Mouse (Mus musculus): ENCODE measurements around the gene Lamc3. TPM values are rescaled to one million over a fixed set of nuclear protein-coding genes. Genes with fewer than 3 reads are reported as not detected.

Lamc3 gene
- total RNA-seq, 2 experiments from 2014 or later = 0.64 to 0.68 TPM

DNA sequence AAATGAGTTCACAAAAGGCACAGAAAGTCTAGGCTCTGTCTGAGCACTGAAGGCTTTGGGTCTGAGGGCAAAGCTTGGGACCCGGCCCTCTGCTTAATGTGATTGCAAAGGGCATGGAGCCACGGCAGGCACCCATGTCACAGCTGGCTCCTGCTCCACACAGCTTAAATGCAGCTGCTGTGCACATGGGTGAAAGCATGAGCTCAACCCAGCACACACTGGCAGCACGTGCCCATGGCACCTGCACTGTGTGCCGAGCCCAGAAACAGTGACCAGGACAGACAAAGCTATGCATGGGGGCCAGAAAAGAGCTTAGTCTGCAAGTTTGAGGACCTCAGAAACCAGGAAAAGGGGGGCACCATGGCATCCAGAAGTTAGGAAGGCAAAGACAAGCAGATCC is 36.6 kb downstream of the Lamc3 start:
- intact Hi-C loops (cut with DNase I) = no loop called here
- DNase-seq (ENCODE audit: low spot score) = no peak

GRCm38 (mm10) chr2:31924811-31925210 is 37.7 kb downstream of the Lamc3 start:
- no peak for DNase-seq (ENCODE audit: low spot score)
- intact Hi-C loops (cut with DNase I) = no loop called here

DNA sequence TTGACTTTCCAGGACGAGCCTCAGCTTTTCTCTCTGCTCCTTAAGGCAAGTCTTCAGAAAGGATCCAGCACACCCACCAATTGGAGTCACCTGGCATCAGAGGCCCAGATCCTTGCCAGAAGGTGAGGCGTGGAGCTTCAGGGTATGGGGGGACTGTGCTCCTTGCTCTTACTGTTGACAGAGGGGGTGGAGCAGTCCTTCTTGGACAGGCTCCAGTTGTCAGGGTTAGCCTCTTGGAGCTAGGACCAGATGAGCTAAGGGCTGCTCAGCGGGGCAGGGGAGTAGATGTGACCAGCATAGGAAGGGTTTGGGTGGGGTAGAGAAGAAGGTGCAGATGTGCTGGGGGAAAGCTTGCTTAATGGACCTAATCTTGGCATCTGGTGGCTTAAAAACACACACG is 38.8 kb downstream of the Lamc3 start:
- DNase-seq (ENCODE audit: low spot score) = no peak
- intact Hi-C loops (cut with DNase I) = no loop called here

- intact Hi-C loops (cut with DNase I) = no loop called here
- no peak for DNase-seq (ENCODE audit: low spot score)
These were observed 42.6 kb downstream of the Lamc3 start for GRCm38 (mm10) chr2:31929664-31930063.

GRCm38 (mm10) chr2:31934551-31934950 is 47.5 kb downstream of the Lamc3 start:
- no peak for DNase-seq (ENCODE audit: low spot score)
- intact Hi-C loops (cut with DNase I) = no loop called here

DNA sequence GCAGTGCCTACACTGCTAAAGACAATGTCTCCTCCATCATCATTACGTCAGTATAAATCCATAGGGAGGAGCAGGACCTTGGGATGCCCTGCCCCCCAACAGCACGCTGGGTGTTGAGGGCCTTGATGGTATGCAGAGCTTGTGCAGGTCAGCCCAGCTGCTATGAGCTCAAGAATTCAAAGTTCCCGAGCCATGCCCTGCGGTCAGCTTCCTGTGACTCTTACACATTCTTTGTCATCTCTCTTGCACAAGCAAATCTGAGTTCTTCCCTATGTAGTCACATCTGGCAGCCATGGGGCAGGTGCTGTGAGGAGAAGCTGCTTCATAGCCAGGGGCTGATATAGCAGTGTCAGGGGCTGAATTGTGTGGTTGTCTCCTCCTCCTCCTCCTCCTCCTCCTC is 48.0 kb downstream of the Lamc3 start:
- intact Hi-C loops (cut with DNase I) = no loop called here
- no peak for DNase-seq (ENCODE audit: low spot score)

GRCm38 (mm10) chr2:31938298-31938697 is 51.2 kb downstream of the Lamc3 start:
- DNase-seq (ENCODE audit: low spot score) = no peak
- intact Hi-C loops (cut with DNase I) = no loop called here

DNA sequence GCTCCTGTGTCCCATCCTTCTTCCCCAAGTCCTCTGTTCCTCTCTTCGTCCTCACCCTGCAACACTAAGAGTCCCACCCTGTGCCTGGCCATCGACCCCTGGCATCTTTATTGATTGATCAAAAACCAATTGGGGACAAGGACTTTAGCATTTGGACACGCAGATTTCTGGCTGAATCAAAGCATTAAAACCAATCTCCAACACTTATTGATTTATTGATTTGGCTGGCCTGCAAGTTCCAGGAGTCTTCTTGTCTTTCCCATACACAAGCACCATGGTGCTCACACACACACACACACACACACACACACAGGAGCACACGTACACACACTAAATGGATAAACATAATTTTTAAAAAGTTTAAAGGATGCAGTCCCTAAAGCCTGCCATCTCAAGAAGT is 55.9 kb downstream of the Lamc3 start:
- intact Hi-C loops (cut with DNase I) = no loop called here

DNA sequence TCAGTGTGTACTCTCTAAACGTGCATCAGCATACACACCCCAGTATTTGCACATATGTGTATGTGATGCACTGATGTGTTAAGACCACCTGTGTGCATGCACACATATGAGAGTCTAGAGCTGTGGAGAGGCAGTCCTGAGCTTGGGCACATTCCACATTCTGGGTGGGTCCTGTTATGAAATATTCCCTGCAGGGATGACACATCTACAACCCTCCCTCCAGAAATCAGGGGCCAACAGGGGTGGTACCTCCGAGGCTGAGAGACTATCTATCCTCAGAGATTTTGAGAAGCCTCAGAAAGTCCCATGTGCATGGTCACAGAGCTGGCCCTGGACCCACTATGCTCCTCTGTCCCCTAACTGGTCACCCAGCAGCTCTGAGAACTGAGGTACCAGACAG is 58.5 kb downstream of the Lamc3 start:
- intact Hi-C loops (cut with DNase I) = no loop called here
- no peak for DNase-seq (ENCODE audit: low spot score)

More for the DNA sequence above, 55.9 kb downstream of the Lamc3 start:
- DNase-seq (ENCODE audit: low spot score) = no peak

GRCm38 (mm10) chr2:31948392-31948791 is 61.3 kb downstream of the Lamc3 start:
- intact Hi-C loops (cut with DNase I) = no loop called here
- peak; percentile 51 for DNase-seq (ENCODE audit: low spot score)

GRCm38 (mm10) chr2:31948801-31949200 is 61.7 kb downstream of the Lamc3 start:
- intact Hi-C loops (cut with DNase I) = no loop called here
- DNase-seq (ENCODE audit: low spot score) = no peak

DNA sequence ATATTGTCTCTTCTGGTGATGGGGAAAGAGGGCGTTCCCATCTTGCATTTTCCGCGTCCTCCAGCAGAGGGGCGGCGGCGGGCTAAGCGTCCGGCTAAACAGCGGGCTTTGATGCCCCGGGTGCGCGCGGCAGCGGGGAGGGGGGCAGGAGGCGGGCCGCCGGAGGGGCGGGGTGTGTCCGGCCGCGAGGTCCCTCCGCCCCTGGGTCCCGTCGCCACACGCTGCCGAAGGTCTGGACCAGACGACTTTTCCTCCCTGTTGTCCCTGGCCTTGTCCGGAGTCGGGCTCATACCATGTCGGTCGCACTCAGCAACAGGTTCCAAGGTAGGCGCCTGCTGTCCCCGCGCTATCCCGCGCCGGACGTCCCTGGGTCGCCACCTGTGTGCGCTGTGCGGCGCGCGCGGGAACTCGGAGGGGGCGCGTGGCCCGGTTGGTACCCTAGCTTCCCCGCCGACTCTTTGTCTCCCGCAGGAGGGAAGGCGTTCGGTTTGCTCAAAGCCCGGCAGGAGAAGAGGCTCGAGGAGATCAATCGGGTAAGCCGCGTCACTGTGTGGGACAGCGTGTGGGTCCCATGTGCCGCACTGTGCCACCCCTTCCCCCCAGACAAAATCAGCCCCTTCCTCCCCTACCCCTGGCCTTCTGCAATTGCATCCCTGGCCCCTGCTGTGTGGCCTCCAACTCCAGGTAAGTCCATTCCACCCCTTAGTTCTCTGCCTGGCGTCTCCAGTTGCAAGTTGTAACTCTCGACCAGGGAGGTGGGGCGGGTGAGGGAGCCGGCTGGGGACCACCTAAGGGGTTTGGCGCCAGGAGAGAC is 63.2 kb downstream of the Lamc3 start, which contains the start of gene Aif1l:
TSS of gene Aif1l (plus strand) at position 82 of the 814 bp plus-strand sequence.
- intact Hi-C loops (cut with DNase I) = no loop called here
- DNase-seq (ENCODE audit: low spot score) = peak; percentile 30

GRCm38 (mm10) chr2:31950966-31951365 is 63.9 kb downstream of the Lamc3 start:
- intact Hi-C loops (cut with DNase I) = no loop called here
- no peak for DNase-seq (ENCODE audit: low spot score)

DNA sequence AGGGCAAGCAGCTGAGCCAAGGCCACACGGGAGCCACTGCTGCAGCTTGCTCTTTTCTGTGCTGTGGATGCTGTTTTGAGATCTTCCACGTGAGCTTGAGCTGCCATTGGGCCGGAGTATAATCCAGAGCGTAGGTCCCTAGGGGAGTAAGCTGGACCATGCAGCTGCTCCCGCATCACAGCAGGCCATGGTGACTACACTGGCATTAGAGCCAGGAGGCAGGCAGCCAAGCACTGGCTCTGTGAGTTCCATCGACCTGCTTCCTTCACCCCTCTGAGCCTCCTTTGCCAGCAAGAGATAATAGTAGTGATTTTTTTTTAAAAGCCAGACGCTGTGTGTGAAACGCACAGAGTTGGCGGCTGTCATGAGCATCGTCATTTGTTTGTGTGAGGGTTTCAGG is 65.1 kb downstream of the Lamc3 start:
- intact Hi-C loops (cut with DNase I) = no loop called here
- no peak for DNase-seq (ENCODE audit: low spot score)

GRCm38 (mm10) chr2:31952725-31953124 is 65.6 kb downstream of the Lamc3 start:
- DNase-seq (ENCODE audit: low spot score) = no peak
- intact Hi-C loops (cut with DNase I) = no loop called here

GRCm38 (mm10) chr2:31953687-31954086 is 66.6 kb downstream of the Lamc3 start:
- no peak for DNase-seq (ENCODE audit: low spot score)
- intact Hi-C loops (cut with DNase I) = no loop called here

- intact Hi-C loops (cut with DNase I) = no loop called here
- DNase-seq (ENCODE audit: low spot score) = no peak
These were observed 67.7 kb downstream of the Lamc3 start for GRCm38 (mm10) chr2:31954779-31955181.

- intact Hi-C loops (cut with DNase I) = no loop called here
- no peak for DNase-seq (ENCODE audit: low spot score)
These were observed 68.6 kb downstream of the Lamc3 start for GRCm38 (mm10) chr2:31955686-31956085.

DNA sequence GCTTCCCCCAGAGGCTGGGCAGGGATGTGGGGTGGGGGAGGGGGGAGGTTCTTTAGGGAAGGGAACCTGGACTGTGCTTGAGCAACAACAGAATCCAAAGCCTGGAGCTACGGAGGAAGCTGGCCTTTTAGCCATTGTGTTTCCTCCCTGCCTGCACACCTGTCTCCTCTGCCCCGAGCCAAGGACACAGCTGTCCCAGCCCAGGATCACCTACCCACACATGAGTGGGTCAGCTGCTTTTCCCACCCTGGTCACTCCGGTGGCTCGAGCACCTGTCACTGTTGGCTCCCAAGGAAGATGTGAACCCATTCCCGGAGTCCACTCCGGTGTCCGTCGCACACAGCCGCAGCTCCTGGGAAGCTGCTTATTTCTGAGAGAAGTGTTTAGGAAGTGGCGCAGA is 70.1 kb downstream of the Lamc3 start:
- no peak for DNase-seq (ENCODE audit: low spot score)
- intact Hi-C loops (cut with DNase I) = no loop called here

DNA sequence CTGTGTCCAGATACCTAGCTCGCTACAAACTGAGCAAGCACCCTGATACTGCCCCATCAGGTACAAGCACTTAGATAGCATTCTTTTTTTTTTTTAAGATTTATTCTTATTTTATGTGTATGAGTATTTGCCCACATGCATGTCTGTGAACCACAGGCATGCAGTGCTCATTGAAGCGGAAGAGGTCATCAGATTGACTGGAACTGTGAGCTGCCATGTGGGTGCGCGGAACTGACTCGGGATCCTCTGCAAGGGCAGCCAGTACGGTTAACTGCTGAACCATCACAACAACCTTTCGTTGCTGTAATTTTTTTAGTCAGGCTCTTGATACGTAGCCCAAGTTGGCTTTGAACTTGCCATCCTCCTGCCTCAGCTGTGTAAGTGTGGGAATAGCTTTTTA is 73.9 kb downstream of the Lamc3 start:
- no peak for DNase-seq (ENCODE audit: low spot score)
- intact Hi-C loops (cut with DNase I) = no loop called here

GRCm38 (mm10) chr2:31961791-31962222 is 74.7 kb downstream of the Lamc3 start:
- no peak for DNase-seq (ENCODE audit: low spot score)
- intact Hi-C loops (cut with DNase I) = no loop called here
